Mouse (Mus musculus): ENCODE measurements around the gene Prokr2.

- TF ChIP-seq CTCF (IDR thresholded peaks at IDR 0.05; ENCODE audit: borderline replicate concordance, insufficient read depth, low read depth, low read length) (peak; percentile 38; the same call in 1 of the 2 replicates), POLR2A (IDR thresholded peaks at IDR 0.05; ENCODE audit: borderline replicate concordance, insufficient read depth, low read length) (no peak)
Observed at GRCm38 (mm10) chr2:132389562-132389961, 4.3 kb upstream of the Prokr2 start.

All from cerebellum, adult 2 months (tissue).